Mouse (Mus musculus): ENCODE results near the gene Dact1. TPM values are rescaled to one million over a fixed set of nuclear protein-coding genes. Genes with fewer than 3 reads are reported as not detected.

The Dact1 gene
- total and polyA plus RNA-seq, 3 experiments: 2.7 to 4.6 (median 3.7) TPM

- Histone ChIP-seq H3K36me3 (replicated peaks in 1 of 2; ENCODE audit: control insufficient read depth in 1 of 2, insufficient read depth in 1 of 2, low read length in 1 of 2) (no peaks in the 10 kb centered on the region), H3K9ac (ENCODE audit: insufficient read depth, low read depth) (no peak overlapping the region), H3K79me2 (replicated peaks; ENCODE audit: control insufficient read depth, extremely low read depth, insufficient read depth, poor library complexity, severe bottlenecking) (no peaks in the 10 kb centered on the region), H3K4me1 (ENCODE audit: control insufficient read depth in 1 of 2, insufficient read depth in 2 of 2) (peaks cover 0 to 2% of the 10 kb centered on the region in 2 experiments; a peak in 1 of 4 replicates), H3K9me3 (replicated peaks; ENCODE audit: low read length) (no peaks in the 10 kb centered on the region), H3K27me3 (replicated peaks) (no peaks in the 10 kb centered on the region), H3K27ac (ENCODE audit: insufficient read depth, low read depth) (no peak overlapping the region), H3K4me2 (ENCODE audit: insufficient read depth, low read depth, poor library complexity, severe bottlenecking) (no peak overlapping the region), H3K4me3 (replicated peaks in 1 of 3; ENCODE audit: low read depth in 2 of 3, low read length in 2 of 3, poor library complexity in 1 of 3) (no peak overlapping the region)
- dilution Hi-C loops (cut with MboI; ENCODE audit: extremely low pct_ligation_motif_present, extremely low pct_unique_long_range_greater_than_20kb, low sequenced_read_pairs) (no loop called here), in situ Hi-C loops (cut with MboI; ENCODE audit: low pct_ligation_motif_present, low pct_unique_long_range_greater_than_20kb, low sequenced_read_pairs) (no loop called here)
- TF ChIP-seq BHLHE40 (IDR thresholded peaks at IDR 0.05; ENCODE audit: low read depth, low read length): no peak
- 0 out of 2 replicates have a peak, but pooled peaks have one; percentile 25 for TF ChIP-seq IRF4 (IDR thresholded peaks at IDR 0.05; ENCODE audit: low read depth, low read length)
- DNase-seq (ENCODE audit: extremely low read depth): no peak
These were observed 27.4 kb downstream of the Dact1 start for GRCm38 (mm10) chr12:71337025-71337582.

DNA sequence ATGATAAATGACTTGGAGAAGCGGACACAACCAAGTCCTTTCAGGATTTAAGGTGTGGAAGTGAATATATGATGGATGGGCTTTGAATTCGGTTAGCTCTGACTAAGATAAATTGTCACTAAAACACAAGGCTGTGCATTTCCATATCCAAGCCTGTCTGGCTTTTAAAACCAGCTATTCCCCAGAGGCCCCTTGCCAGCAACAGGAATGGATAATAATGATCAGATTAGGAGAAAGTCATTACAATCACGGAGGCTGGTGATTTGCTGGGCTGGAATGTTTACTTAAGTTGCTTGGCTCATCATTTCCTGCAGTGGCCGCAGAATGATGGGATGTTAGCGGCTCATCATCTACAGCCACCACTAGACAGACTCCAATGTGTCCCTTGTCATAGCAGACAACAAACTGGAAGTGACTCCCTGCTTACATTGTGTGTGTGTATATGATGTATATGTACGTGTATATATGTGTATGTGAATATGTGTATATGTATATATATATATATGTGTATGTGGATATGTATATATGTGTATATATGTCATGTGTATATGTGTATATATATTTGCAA is 28.3 kb downstream of the Dact1 start:
- Histone ChIP-seq H3K27me3 (replicated peaks) (no peaks in the 10 kb centered on the region), H3K36me3 (replicated peaks in 1 of 2; ENCODE audit: control insufficient read depth in 1 of 2, insufficient read depth in 1 of 2, low read length in 1 of 2) (no peaks in the 10 kb centered on the region), H3K4me1 (ENCODE audit: control insufficient read depth in 1 of 2, insufficient read depth in 2 of 2) (peaks cover 0 to 2% of the 10 kb centered on the region in 2 experiments; a peak in 1 of 4 replicates), H3K79me2 (replicated peaks; ENCODE audit: control insufficient read depth, extremely low read depth, insufficient read depth, poor library complexity, severe bottlenecking) (no peaks in the 10 kb centered on the region), H3K9me3 (replicated peaks; ENCODE audit: low read length) (no peaks in the 10 kb centered on the region), H3K27ac (ENCODE audit: insufficient read depth, low read depth) (no peak overlapping the region), H3K4me2 (ENCODE audit: insufficient read depth, low read depth, poor library complexity, severe bottlenecking) (no peak overlapping the region), H3K4me3 (replicated peaks in 1 of 3; ENCODE audit: low read depth in 2 of 3, low read length in 2 of 3, poor library complexity in 1 of 3) (no peak overlapping the region), H3K9ac (ENCODE audit: insufficient read depth, low read depth) (no peak overlapping the region)
- DNase-seq (ENCODE audit: extremely low read depth): no peak
- dilution Hi-C loops (cut with MboI; ENCODE audit: extremely low pct_ligation_motif_present, extremely low pct_unique_long_range_greater_than_20kb, low sequenced_read_pairs) (no loop called here), in situ Hi-C loops (cut with MboI; ENCODE audit: low pct_ligation_motif_present, low pct_unique_long_range_greater_than_20kb, low sequenced_read_pairs) (no loop called here)
- no peak for TF ChIP-seq IRF4 (IDR thresholded peaks at IDR 0.05; ENCODE audit: low read depth, low read length)
- TF ChIP-seq POLR2A (IDR thresholded peaks at IDR 0.05; ENCODE audit: low read depth, low read length): no peak
- no peak for TF ChIP-seq ELF1 (IDR thresholded peaks at IDR 0.05; ENCODE audit: low read depth, low read length)
- no peak for TF ChIP-seq UBTF (IDR thresholded peaks at IDR 0.05; ENCODE audit: low read depth, low read length)
- no peak for TF ChIP-seq SMC3 (IDR thresholded peaks at IDR 0.05; ENCODE audit: low read depth, low read length)
- TF ChIP-seq MXI1 (IDR thresholded peaks at IDR 0.05; ENCODE audit: low read depth, low read length): no peak
- TF ChIP-seq ZKSCAN1 (IDR thresholded peaks at IDR 0.05; ENCODE audit: borderline replicate concordance, low read depth, low read length): no peak
- no peak for TF ChIP-seq MAZ (IDR thresholded peaks at IDR 0.05; ENCODE audit: low read depth, low read length)

DNA sequence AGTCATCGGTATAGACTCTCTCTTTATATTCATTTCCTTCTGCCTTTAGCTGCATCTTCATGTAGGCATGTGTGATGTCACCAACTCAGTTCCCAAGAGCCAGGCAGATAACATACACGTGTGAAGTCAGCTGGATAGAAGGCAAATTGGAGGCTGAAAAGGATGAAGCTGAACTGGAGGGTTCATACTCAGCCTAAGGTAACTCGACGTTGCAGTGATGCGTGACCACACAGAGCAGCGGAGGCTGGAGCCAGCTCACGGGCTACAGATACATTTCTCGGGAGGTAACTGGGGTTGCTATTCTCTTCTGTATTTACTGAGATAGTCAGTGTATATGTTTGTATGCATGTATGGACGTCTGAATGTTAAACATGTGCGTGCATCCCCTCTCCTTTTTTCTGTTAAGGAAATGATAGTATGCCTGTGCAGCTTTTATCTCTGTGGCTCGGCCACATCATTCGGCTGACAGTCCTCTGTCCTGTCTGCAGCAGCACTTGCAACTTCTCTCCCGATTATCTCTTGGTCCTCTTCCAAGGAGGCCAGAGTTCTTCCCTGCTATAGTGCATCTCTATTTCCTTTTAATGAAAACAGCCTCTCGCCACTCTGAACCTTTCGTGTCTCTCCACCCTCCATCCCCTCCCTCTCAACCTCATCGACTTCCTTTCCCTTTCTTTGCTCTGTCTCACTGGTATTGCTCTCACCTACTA is 29.6 kb downstream of the Dact1 start:
- H3K27ac ChIP-seq (ENCODE audit: insufficient read depth, low read depth): no peak overlapping the region
- peak overlapping the region; percentile 22; the same call in 1 of the 2 replicates for H3K4me2 ChIP-seq (ENCODE audit: insufficient read depth, low read depth, poor library complexity, severe bottlenecking)
- no peak overlapping the region for H3K4me3 ChIP-seq (replicated peaks in 1 of 3; ENCODE audit: low read depth in 2 of 3, low read length in 2 of 3, poor library complexity in 1 of 3)
- no peaks in the 10 kb centered on the region for H3K36me3 ChIP-seq (replicated peaks in 1 of 2; ENCODE audit: control insufficient read depth in 1 of 2, insufficient read depth in 1 of 2, low read length in 1 of 2)
- no peaks in the 10 kb centered on the region for H3K9me3 ChIP-seq (replicated peaks; ENCODE audit: low read length)
- no peaks in the 10 kb centered on the region for H3K27me3 ChIP-seq (replicated peaks)
- peaks cover 0 to 2% of the 10 kb centered on the region in 2 experiments; a peak in 1 of 4 replicates for H3K4me1 ChIP-seq (ENCODE audit: control insufficient read depth in 1 of 2, insufficient read depth in 2 of 2)
- no peak for TF ChIP-seq MYC (IDR thresholded peaks at IDR 0.05; ENCODE audit: low read depth, low read length)
- TF ChIP-seq CHD1 (IDR thresholded peaks at IDR 0.05; ENCODE audit: low read depth, low read length): no peak
- TF ChIP-seq CTCF (conservative IDR thresholded peaks at IDR 0.05 in 1 of 2, IDR thresholded peaks at IDR 0.05 in 1 of 2; ENCODE audit: low read depth in 2 of 2, low read length in 2 of 2): no peak
- no peak for TF ChIP-seq KAT2A (IDR thresholded peaks at IDR 0.05; ENCODE audit: insufficient replicate concordance, low read length)
- TF ChIP-seq ETS1 (conservative IDR thresholded peaks at IDR 0.05; ENCODE audit: low read depth, low read length): no peak
- TF ChIP-seq EP300 (IDR thresholded peaks at IDR 0.05; ENCODE audit: low read length): no peak
- TF ChIP-seq MXI1 (IDR thresholded peaks at IDR 0.05; ENCODE audit: low read depth, low read length): no peak
- TF ChIP-seq RAD21 (IDR thresholded peaks at IDR 0.05; ENCODE audit: low read depth, low read length): no peak
- TF ChIP-seq GABPA (IDR thresholded peaks at IDR 0.05; ENCODE audit: insufficient replicate concordance, low read depth, low read length): no peak
- TF ChIP-seq SIN3A (IDR thresholded peaks at IDR 0.05; ENCODE audit: low read length): no peak
- TF ChIP-seq TCF12 (IDR thresholded peaks at IDR 0.05; ENCODE audit: low read depth, low read length): no peak
- no peak for TF ChIP-seq HCFC1 (IDR thresholded peaks at IDR 0.05; ENCODE audit: low read depth, low read length)
- TF ChIP-seq USF1 (IDR thresholded peaks at IDR 0.05; ENCODE audit: low read depth, low read length): no peak
- no peak for TF ChIP-seq ELF1 (IDR thresholded peaks at IDR 0.05; ENCODE audit: low read depth, low read length)
- TF ChIP-seq NELFE (IDR thresholded peaks at IDR 0.05; ENCODE audit: low read depth, low read length): no peak
- no peak for TF ChIP-seq ZKSCAN1 (IDR thresholded peaks at IDR 0.05; ENCODE audit: borderline replicate concordance, low read depth, low read length)
- no peak for TF ChIP-seq SMC3 (IDR thresholded peaks at IDR 0.05; ENCODE audit: low read depth, low read length)
- no peak overlapping the region for H3K9ac ChIP-seq (ENCODE audit: insufficient read depth, low read depth)
- no peaks in the 10 kb centered on the region for H3K79me2 ChIP-seq (replicated peaks; ENCODE audit: control insufficient read depth, extremely low read depth, insufficient read depth, poor library complexity, severe bottlenecking)
- no peak for DNase-seq (ENCODE audit: extremely low read depth)
- dilution Hi-C loops (cut with MboI; ENCODE audit: extremely low pct_ligation_motif_present, extremely low pct_unique_long_range_greater_than_20kb, low sequenced_read_pairs): no loop called here
- in situ Hi-C loops (cut with MboI; ENCODE audit: low pct_ligation_motif_present, low pct_unique_long_range_greater_than_20kb, low sequenced_read_pairs): no loop called here

Data from CH12.LX (cell line).